Mouse (Mus musculus) forebrain, embryonic 14.5 days (tissue): ENCODE results near the gene Fbxo41. TPM values are rescaled to one million over a fixed set of nuclear protein-coding genes. Genes with fewer than 3 reads are reported as not detected.

Experiments
- ATAC-seq: fragments of 200-750 bp; cut with Nextera tagmentation; 2 replicates; pipeline ENCODE4 v1.8.0; 2017; ENCODE audit warnings: mild to moderate bottlenecking, moderate library complexity
- DNase-seq: peaks from one replicate; pipeline ENCODE4 v3.0.0-alpha.2; 2015; ENCODE audit warnings: low spot score
- H3K27ac ChIP-seq: fragments of 300-500 bp; sonication (generic); 2 replicates; pipeline ENCODE4 v1.5.1; 2014; ENCODE audit warnings: low read depth, mild to moderate bottlenecking, control low read depth, low read length, moderate library complexity
- H3K27me3 ChIP-seq: fragments of 300-500 bp; sonication (generic); replicated peaks from 2 replicates; pipeline ENCODE4 v1.6.1; 2014; ENCODE audit warnings: low read length, control low read depth, mixed read lengths; ENCODE audit not compliant: control insufficient read depth, insufficient read depth
- H3K36me3 ChIP-seq: fragments of 300-500 bp; sonication (generic); 2 replicates; pipeline ENCODE4 v1.6.1; 2014; ENCODE audit warnings: low read length, control low read depth; ENCODE audit not compliant: control insufficient read depth, insufficient read depth
- H3K4me1 ChIP-seq: fragments of 300-500 bp; sonication (generic); 2 replicates; pipeline ENCODE4 v1.6.1; 2014; ENCODE audit warnings: antibody characterized with exemption, low read length, control low read depth; ENCODE audit not compliant: control insufficient read depth, insufficient read depth
- H3K4me2 ChIP-seq: fragments of 300-500 bp; sonication (generic); 2 replicates; pipeline ENCODE4 v1.6.1; 2014; ENCODE audit warnings: mild to moderate bottlenecking, control low read depth, low read length
- H3K4me3 ChIP-seq: fragments of 300-500 bp; sonication (generic); 2 replicates; pipeline ENCODE4 v1.5.1; 2014; ENCODE audit warnings: low read depth, low read length, control low read depth
- H3K9ac ChIP-seq: fragments of 300-500 bp; sonication (generic); 2 replicates; pipeline ENCODE4 v1.6.1; 2014; ENCODE audit warnings: mild to moderate bottlenecking, low read length, control low read depth, moderate library complexity
- H3K9me3 ChIP-seq: fragments of 300-500 bp; sonication (generic); replicated peaks from 2 replicates; pipeline ENCODE4 v1.6.1; 2016; ENCODE audit warnings: low read length, control low read depth, mixed read lengths; ENCODE audit not compliant: control insufficient read depth
- WGBS: fragments of 180-500 bp; shearing (Covaris S2); extraction: QIAGEN DNeasy Blood & Tissue Kit; methylation state at CpG from one replicate; pipeline ENCODE4 v1.1.7; 2014; 5-methylcytosine and 5-hydroxymethylcytosine counted together
- polyA plus RNA-seq: library from polyadenylated mRNA; unstranded; fragments of >200 nt; fragmentation: Nextera tagmentation; extraction: Ambion mirVana; gene quantifications from 2 replicates; pipeline ENCODE4 v1.2.1, GENCODE M21; 2014

Fbxo41 gene
- polyA plus RNA-seq, result 4.7 and 5.4 TPM in 2 replicates

- H3K4me2 ChIP-seq, result peak within 1 kb of the TSS; percentile 85
- peak; percentile 93 for ATAC-seq
- WGBS, result under 1% methylated on average over 8 of the region's 22 CpGs
Measured at GRCm38 (mm10) chr6:85502911-85503250, at the start of gene Fbxo41. Gene Fbxo41 (minus strand): TSS chr6:85502994.

GRCm38 (mm10) chr6:85547642-85548041 lies 44.8 kb upstream of the Fbxo41 start:
- no peak overlapping the region for H3K27ac ChIP-seq
- ATAC-seq, result no peak
- no peaks in the 10 kb centered on the region for H3K27me3 ChIP-seq
- 88% methylated on average over 5 of the region's 5 CpGs for WGBS
- no peak overlapping the region for H3K4me3 ChIP-seq
- no peak for DNase-seq
- no peak overlapping the region for H3K4me2 ChIP-seq
- H3K9me3 ChIP-seq, result no peaks in the 10 kb centered on the region
- H3K4me1 ChIP-seq, result no peaks in the 10 kb centered on the region
- no peak overlapping the region for H3K9ac ChIP-seq
- no peaks in the 10 kb centered on the region for H3K36me3 ChIP-seq

More at GRCm38 (mm10) chr6:85502911-85503250, at the start of gene Fbxo41:
- 0 out of 2 replicates have a peak, but pooled peaks cover 3% of the 10 kb centered on the region for H3K4me1 ChIP-seq
- DNase-seq, result peak; percentile 78
- H3K36me3 ChIP-seq, result no peaks in the 10 kb centered on the region
- no peaks in the 10 kb centered on the region for H3K9me3 ChIP-seq
- peak within 1 kb of the TSS; percentile 87 for H3K9ac ChIP-seq
- H3K27ac ChIP-seq, result peak within 1 kb of the TSS; percentile 1; the same call in 1 of the 2 replicates
- H3K27me3 ChIP-seq, result peaks cover 6% of the 10 kb centered on the region; the same call in 1 of the 2 replicates
- H3K4me3 ChIP-seq, result peak within 1 kb of the TSS; percentile 76

DNA sequence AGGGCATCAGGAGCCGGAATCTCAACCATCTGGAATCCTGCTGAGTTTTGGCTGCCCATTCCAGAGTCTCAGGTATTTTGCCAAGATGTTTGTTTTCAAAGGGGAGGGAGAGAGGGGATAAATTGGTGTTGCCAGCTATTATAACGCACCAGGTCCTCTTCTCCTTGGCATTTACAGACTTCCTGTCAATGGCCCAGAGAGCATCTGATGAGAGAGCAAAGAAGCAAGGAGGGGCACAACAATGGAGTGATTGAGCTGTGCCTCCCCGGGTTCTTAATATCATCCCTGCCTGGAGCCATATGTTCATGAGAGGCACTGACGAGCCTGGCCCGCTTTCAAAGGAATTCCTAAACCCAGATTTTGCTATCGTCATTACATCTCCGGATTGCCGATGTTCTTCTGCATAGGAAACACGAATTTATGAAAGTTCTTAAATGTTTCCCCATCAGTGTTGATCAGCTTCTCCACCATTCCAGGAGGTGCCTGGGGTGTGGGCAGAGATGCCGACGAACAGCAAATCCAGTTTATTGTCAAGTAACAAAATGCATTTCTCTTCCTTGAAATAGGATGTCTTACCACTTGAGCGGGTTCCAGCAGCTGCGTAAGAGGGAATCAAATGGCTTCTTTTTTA lies 41.6 kb upstream of the Fbxo41 start:
- Histone ChIP-seq H3K4me2 (peak overlapping the region; percentile 9; the same call in 1 of the 2 replicates), H3K36me3 (no peaks in the 10 kb centered on the region), H3K4me1 (no peaks in the 10 kb centered on the region), H3K9ac (no peak overlapping the region), H3K4me3 (no peak overlapping the region), H3K27ac (peak overlapping the region; percentile 29; the same call in 1 of the 2 replicates), H3K9me3 (no peaks in the 10 kb centered on the region), H3K27me3 (no peaks in the 10 kb centered on the region)
- 53% methylated on average over 13 of the region's 13 CpGs for WGBS
- DNase-seq (peak; percentile 70), ATAC-seq (peak; percentile 68; the same call in 1 of the 2 replicates)

GRCm38 (mm10) chr6:85543351-85544175 lies 40.8 kb upstream of the Fbxo41 start:
- no peak overlapping the region for H3K4me3 ChIP-seq
- H3K9ac ChIP-seq, result no peak overlapping the region
- H3K36me3 ChIP-seq, result no peaks in the 10 kb centered on the region
- H3K4me1 ChIP-seq, result no peaks in the 10 kb centered on the region
- WGBS, result 83% methylated on average over 10 of the region's 10 CpGs
- no peaks in the 10 kb centered on the region for H3K27me3 ChIP-seq
- ATAC-seq (no peak), DNase-seq (no peak)
- H3K4me2 ChIP-seq, result no peak overlapping the region
- no peaks in the 10 kb centered on the region for H3K9me3 ChIP-seq
- H3K27ac ChIP-seq, result no peak overlapping the region

- Histone ChIP-seq H3K27me3 (no peaks in the 10 kb centered on the region), H3K27ac (no peak overlapping the region), H3K4me1 (no peaks in the 10 kb centered on the region), H3K4me2 (no peak overlapping the region), H3K9me3 (no peaks in the 10 kb centered on the region), H3K36me3 (no peaks in the 10 kb centered on the region), H3K4me3 (no peak overlapping the region), H3K9ac (no peak overlapping the region)
- DNase-seq, result no peak
- ATAC-seq, result no peak
- WGBS, result 77% methylated on average over 2 of the region's 2 CpGs
Measured at GRCm38 (mm10) chr6:85522825-85523224, 20.0 kb upstream of the Fbxo41 start.

DNA sequence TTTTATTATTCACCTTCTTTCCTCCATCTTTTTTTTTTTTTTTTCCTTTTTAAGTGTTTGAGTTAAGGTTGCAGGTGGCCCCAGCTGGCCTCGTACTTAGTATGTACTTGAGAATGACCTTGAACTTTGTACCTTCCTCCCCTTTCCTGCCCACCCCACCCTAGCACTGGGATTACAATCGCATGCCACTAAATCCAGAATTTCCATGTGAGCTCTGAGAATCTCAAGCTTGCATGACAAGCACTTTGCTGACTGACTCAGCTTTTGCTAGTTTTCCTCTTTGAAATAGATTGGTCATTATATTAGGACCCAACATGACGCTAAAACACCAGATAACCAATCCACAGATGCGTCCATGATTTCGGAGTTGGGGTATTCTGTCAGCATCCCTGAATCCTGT lies 19.2 kb upstream of the Fbxo41 start:
- Histone ChIP-seq H3K27me3 (no peaks in the 10 kb centered on the region), H3K4me2 (no peak overlapping the region)
- WGBS, result 89% methylated on average over 5 of the region's 5 CpGs

DNA sequence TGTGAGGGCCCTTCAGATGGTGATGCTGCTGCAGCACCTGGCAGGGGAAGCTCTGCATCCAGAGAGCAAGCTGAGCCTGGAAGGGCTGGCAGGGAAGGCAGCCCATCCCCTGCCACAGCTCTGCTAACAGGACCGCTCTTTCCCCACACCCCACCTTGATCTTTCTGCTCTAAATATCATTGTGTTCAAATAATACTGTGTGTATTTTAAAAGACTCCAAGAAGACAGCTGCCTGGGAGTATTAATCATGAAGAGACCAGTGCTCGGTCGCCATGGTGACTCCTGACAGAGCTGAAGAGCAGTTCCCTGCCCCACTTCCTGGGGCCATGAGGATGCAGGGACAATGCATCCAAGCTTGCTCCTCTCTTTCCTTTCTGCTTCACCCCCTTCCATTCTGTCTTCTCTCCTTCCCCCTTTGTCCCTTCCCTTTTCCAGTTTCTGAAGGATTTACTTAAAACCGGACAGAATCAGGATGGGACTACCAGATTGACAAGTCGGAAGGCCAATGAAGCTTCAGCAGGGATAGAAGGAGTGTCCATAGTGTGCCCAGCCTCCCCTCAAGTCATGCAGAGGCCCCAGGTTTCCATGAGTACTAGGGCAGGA lies 15.4 kb upstream of the Fbxo41 start:
- ATAC-seq, result peak; percentile 59; the same call in 1 of the 2 replicates
- no peaks in the 10 kb centered on the region for H3K36me3 ChIP-seq
- DNase-seq, result peak; percentile 57
- no peak overlapping the region for H3K4me3 ChIP-seq
- peaks cover 25% of the 10 kb centered on the region for H3K27me3 ChIP-seq
- no peak overlapping the region for H3K9ac ChIP-seq
- H3K27ac ChIP-seq, result peak overlapping the region; percentile 10; the same call in 1 of the 2 replicates
- WGBS, result 49% methylated on average over 5 of the region's 5 CpGs
- no peaks in the 10 kb centered on the region for H3K9me3 ChIP-seq
- H3K4me2 ChIP-seq, result no peak overlapping the region
- peaks cover 4% of the 10 kb centered on the region; the same call in 1 of the 2 replicates for H3K4me1 ChIP-seq

More for the DNA sequence above, 19.2 kb upstream of the Fbxo41 start:
- Histone ChIP-seq H3K36me3 (no peaks in the 10 kb centered on the region), H3K9me3 (no peaks in the 10 kb centered on the region), H3K4me1 (no peaks in the 10 kb centered on the region), H3K4me3 (no peak overlapping the region), H3K9ac (no peak overlapping the region), H3K27ac (no peak overlapping the region)
- DNase-seq, result no peak
- ATAC-seq, result no peak

DNA sequence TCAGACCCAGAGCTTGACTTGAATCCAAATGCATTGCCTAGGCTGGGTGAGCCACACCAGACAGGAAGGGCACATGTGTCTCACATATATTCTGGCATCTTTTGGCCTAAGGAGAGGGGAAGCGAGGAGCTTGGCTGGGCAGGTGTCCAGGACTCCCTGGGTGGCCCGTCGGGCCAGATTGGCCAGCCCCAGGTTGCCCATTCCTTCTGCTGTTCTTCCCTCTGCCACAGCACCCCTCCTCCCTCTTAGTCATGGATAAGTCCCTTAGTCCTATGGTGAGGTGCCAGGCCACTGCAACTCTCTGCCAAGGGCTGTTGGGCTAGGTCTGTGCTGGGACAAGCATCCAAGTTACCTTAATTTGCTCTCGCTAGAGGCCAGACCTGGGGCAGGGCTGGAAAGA lies 13.1 kb upstream of the Fbxo41 start:
- no peak for DNase-seq
- H3K9ac ChIP-seq, result no peak overlapping the region
- 58% methylated on average over 4 of the region's 4 CpGs for WGBS

More for the DNA sequence above, 13.1 kb upstream of the Fbxo41 start:
- peaks cover 47% of the 10 kb centered on the region for H3K27me3 ChIP-seq
- H3K4me3 ChIP-seq, result no peak overlapping the region
- H3K4me2 ChIP-seq, result no peak overlapping the region
- H3K36me3 ChIP-seq, result no peaks in the 10 kb centered on the region
- no peak overlapping the region for H3K27ac ChIP-seq
- peaks cover 9% of the 10 kb centered on the region; the same call in 1 of the 2 replicates for H3K4me1 ChIP-seq
- no peak for ATAC-seq
- no peaks in the 10 kb centered on the region for H3K9me3 ChIP-seq
